In the genomic region with DNA sequence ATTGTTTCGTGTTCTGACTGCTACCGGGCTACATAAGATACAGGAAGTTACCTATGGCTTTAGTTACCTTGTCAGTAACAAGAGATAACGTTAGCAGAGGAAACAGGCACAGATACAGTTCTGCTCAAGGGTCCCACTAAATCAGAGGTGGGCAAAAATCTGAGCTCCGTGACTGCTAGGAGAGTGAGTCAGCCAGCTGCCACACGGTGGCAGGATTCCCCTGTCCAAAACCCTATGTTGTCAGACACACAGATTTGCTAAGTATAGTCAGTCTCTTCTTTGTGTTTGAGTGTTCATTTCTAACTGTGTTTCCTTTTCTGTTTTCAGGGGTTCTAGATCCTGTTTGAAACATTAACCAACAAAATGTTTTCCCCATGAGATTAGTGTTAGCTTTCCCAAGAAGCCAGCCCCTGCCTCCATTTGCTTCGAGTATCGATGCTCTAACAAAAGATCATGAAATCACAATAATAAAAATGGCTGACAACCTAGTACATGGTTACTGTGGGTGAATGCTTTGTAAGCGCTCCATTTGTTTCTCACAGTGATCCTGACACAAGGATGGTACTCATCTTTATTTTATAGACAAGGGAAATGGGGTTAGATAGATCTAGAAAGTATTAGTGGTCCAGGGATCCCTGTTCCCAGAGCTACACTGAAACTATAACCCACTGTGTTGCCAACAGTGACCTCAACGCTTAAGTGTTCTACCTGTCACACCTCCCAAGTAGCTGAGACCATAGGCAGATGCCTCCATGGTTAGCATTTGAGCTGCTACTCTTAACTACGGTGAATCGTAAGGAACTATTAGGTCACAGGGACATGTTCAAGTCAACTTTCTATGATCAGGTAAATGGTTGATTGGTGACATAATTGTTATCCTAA, we compare ENCODE assay signal across 8 mouse cellular contexts. TPM values are rescaled to one million over a fixed set of nuclear protein-coding genes. Genes with fewer than 3 reads are reported as not detected.
DNase-seq lines count a peak whose midpoint lies in the region; ATAC-seq and TF ChIP-seq lines count a peak whose summit lies in the region.

No protein-coding gene starts in this region.

- TF ChIP-seq RAD21 in MEL (IDR thresholded peaks at IDR 0.05; ENCODE audit: low read depth, low read length): peak; percentile 86

- H3K27me3 ChIP-seq in MEL (ENCODE audit: control insufficient read depth in 1 of 2, insufficient read depth in 2 of 2, low read length in 2 of 2): no peaks in the 10 kb centered on the region
- no peaks in the 10 kb centered on the region for H3K27me3 ChIP-seq in forebrain, embryonic 10.5 days (ENCODE audit: poor library complexity, severe bottlenecking)
- H3K27me3 ChIP-seq in hindbrain, embryonic 13.5 days: no peaks in the 10 kb centered on the region
- no peaks in the 10 kb centered on the region for H3K27me3 ChIP-seq in stomach, postnatal 0 days (ENCODE audit: control insufficient read depth, insufficient read depth, low read length)

- H3K79me2 ChIP-seq in MEL (ENCODE audit: control insufficient read depth, insufficient read depth, low read length, poor library complexity): no peaks in the 10 kb centered on the region

- 0 out of 4 replicates have a peak, but pooled peaks cover 0 to 6% of the 10 kb centered on the region in 2 experiments for H3K4me1 ChIP-seq in MEL (ENCODE audit: control insufficient read depth in 1 of 2, insufficient read depth in 2 of 2, low read length in 2 of 2)
- no peaks in the 10 kb centered on the region for H3K4me1 ChIP-seq in forebrain, embryonic 10.5 days
- H3K4me1 ChIP-seq in hindbrain, embryonic 13.5 days (replicated peaks): no peaks in the 10 kb centered on the region
- H3K4me1 ChIP-seq in stomach, postnatal 0 days (replicated peaks; ENCODE audit: control insufficient read depth, insufficient read depth): no peaks in the 10 kb centered on the region

- no peak for TF ChIP-seq POLR2A in MEL (IDR thresholded peaks at IDR 0.05; ENCODE audit: control insufficient read depth in 1 of 2, insufficient read depth in 1 of 2, low read depth in 1 of 2, low read length in 2 of 2, poor library complexity in 1 of 2)

- H3K9ac ChIP-seq in MEL (ENCODE audit: control insufficient read depth, low read depth, low read length, poor library complexity, severe bottlenecking): no peak overlapping the region
- H3K9ac ChIP-seq in hindbrain, embryonic 13.5 days: no peak overlapping the region
- H3K9ac ChIP-seq in stomach, postnatal 0 days (ENCODE audit: low read length): no peak overlapping the region

- no peak for TF ChIP-seq EP300 in MEL (IDR thresholded peaks at IDR 0.05; ENCODE audit: low read depth in 1 of 2, low read length in 2 of 2)
- TF ChIP-seq EP300 in stomach, postnatal 0 days (optimal IDR thresholded peaks at IDR 0.05): no peak

- no peak overlapping the region for H3K4me2 ChIP-seq in hindbrain, embryonic 13.5 days
- no peak overlapping the region for H3K4me2 ChIP-seq in stomach, postnatal 0 days (replicated peaks; ENCODE audit: low read depth)

- peak; percentile 91 for ATAC-seq in hindbrain, embryonic 13.5 days (ENCODE audit: low FRiP score)
- peak; percentile 71 for ATAC-seq in stomach, postnatal 0 days (ENCODE audit: low FRiP score, low TSS enrichment)

- no peak overlapping the region for H3K27ac ChIP-seq in MEL (ENCODE audit: control insufficient read depth, low read depth, low read length)
- no peak overlapping the region for H3K27ac ChIP-seq in forebrain, embryonic 10.5 days
- no peak overlapping the region for H3K27ac ChIP-seq in hindbrain, embryonic 13.5 days
- H3K27ac ChIP-seq in stomach, postnatal 0 days (replicated peaks): no peak overlapping the region

- H3K4me3 ChIP-seq in MEL (ENCODE audit: control insufficient read depth in 1 of 2, insufficient read depth in 1 of 2, low read depth in 2 of 2, low read length in 2 of 2): no peak overlapping the region
- no peak overlapping the region for H3K4me3 ChIP-seq in forebrain, embryonic 10.5 days
- no peak overlapping the region for H3K4me3 ChIP-seq in hindbrain, embryonic 13.5 days
- no peak overlapping the region for H3K4me3 ChIP-seq in stomach, postnatal 0 days (ENCODE audit: low read depth, low read length)

- no peaks in the 10 kb centered on the region for H3K9me3 ChIP-seq in MEL (replicated peaks; ENCODE audit: insufficient read depth, low read length)
- no peaks in the 10 kb centered on the region for H3K9me3 ChIP-seq in forebrain, embryonic 10.5 days
- H3K9me3 ChIP-seq in hindbrain, embryonic 13.5 days: no peaks in the 10 kb centered on the region
- H3K9me3 ChIP-seq in stomach, postnatal 0 days (ENCODE audit: control insufficient read depth, low read length): no peaks in the 10 kb centered on the region

- peak; percentile 21 to 40 for DNase-seq in adrenal gland, adult 18-20 months (ENCODE audit: low spot score in 2 of 2)
- DNase-seq in adrenal gland, adult 8-10 months: no peak
- DNase-seq in MEL (ENCODE audit: low read depth, low spot score): peak; percentile 66
- peak; percentile 52 for DNase-seq in forebrain, embryonic 10.5 days (ENCODE audit: extremely low spot score, low spot score)
- DNase-seq in layer of hippocampus, adult 9-11 months: peak; percentile 25
- DNase-seq in mesoderm, embryonic 11.5 days (ENCODE audit: low read depth, low spot score): peak; percentile 73
- peak; percentile 55 for DNase-seq in stomach, postnatal 0 days (ENCODE audit: low spot score)

- TF ChIP-seq CTCF in MEL (IDR thresholded peaks at IDR 0.05 in 2 of 3, conservative IDR thresholded peaks at IDR 0.05 in 1 of 3; ENCODE audit: control insufficient read depth in 1 of 3, insufficient read depth in 1 of 3, low read depth in 2 of 3, low read length in 3 of 3, poor library complexity in 1 of 3, severe bottlenecking in 1 of 3): peak; percentile 72 to 91 (median 90)
- peak; percentile 89 for TF ChIP-seq CTCF in stomach, postnatal 0 days (IDR thresholded peaks at IDR 0.05; ENCODE audit: low read depth)

- 60% methylated on average over 11 of the region's 11 CpGs for WGBS in forebrain, embryonic 10.5 days
- 64% methylated on average over 11 of the region's 11 CpGs for WGBS in hindbrain, embryonic 13.5 days
- WGBS in stomach, postnatal 0 days: 51% methylated on average over 11 of the region's 11 CpGs

- H3K36me3 ChIP-seq in MEL (ENCODE audit: control insufficient read depth in 1 of 2, insufficient read depth in 2 of 2, low read length in 2 of 2): peaks cover 0 to 18% of the 10 kb centered on the region in 2 experiments; a peak in 2 of 4 replicates
- peaks cover 4% of the 10 kb centered on the region for H3K36me3 ChIP-seq in forebrain, embryonic 10.5 days (replicated peaks)
- H3K36me3 ChIP-seq in hindbrain, embryonic 13.5 days: peaks cover 4% of the 10 kb centered on the region
- H3K36me3 ChIP-seq in stomach, postnatal 0 days (ENCODE audit: control insufficient read depth, insufficient read depth, low read length): no peaks in the 10 kb centered on the region

TF ChIP-seq in MEL, 35 proteins besides CTCF, POLR2A, EP300 and RAD21 (continues in another document):
- no peak for TF ChIP-seq POLR2AphosphoS2 (IDR thresholded peaks at IDR 0.05; ENCODE audit: low read length)
- peak; percentile 50; the same call in 1 of the 2 replicates for TF ChIP-seq ZC3H11A (IDR thresholded peaks at IDR 0.05; ENCODE audit: low read depth, low read length)
- TF ChIP-seq TAL1 (IDR thresholded peaks at IDR 0.05; ENCODE audit: low read length): no peak
- TF ChIP-seq MAZ (IDR thresholded peaks at IDR 0.05; ENCODE audit: low read depth, low read length): no peak
- TF ChIP-seq SMC3 (IDR thresholded peaks at IDR 0.05; ENCODE audit: low read depth, low read length): peak; percentile 77
- TF ChIP-seq CHD1 (IDR thresholded peaks at IDR 0.05; ENCODE audit: low read depth, low read length): no peak

RNA-seq across cellular contexts. Expression of gene Rad1, which starts 15.3 kb away (rescaled TPM):
- 10 to 100 TPM; 12.0 to 15.3 TPM for total RNA-seq in adrenal gland, adult 18-20 months (2021)
- total RNA-seq in adrenal gland, adult 8-10 months (2022): 10 to 100 TPM; 14.3 to 21.8 (median 16.8) TPM
- 45.7 and 47.0 TPM in 2 replicates for total RNA-seq in MEL (2012; rRNA removed)
- 10 to 100 TPM in 1 of 2 experiments, not detected in 1; 34.6 TPM for polyA plus RNA-seq in MEL (2012; ENCODE audit: insufficient read depth in 1 of 2, insufficient read length in 2 of 2, low read depth in 1 of 2, low replicate concordance in 2 of 2, missing spikeins in 1 of 2)
- polyA plus RNA-seq in forebrain, embryonic 10.5 days (2016; fragmentation: Nextera tagmentation; extraction: Ambion mirVana): 54.2 and 58.2 TPM in 2 replicates
- polyA plus RNA-seq in hindbrain, embryonic 13.5 days (2015; fragmentation: Nextera tagmentation; extraction: Ambion mirVana): 26.0 and 29.4 TPM in 2 replicates
- 15.1 and 16.0 TPM in 2 replicates for polyA plus RNA-seq in stomach, postnatal 0 days (2015; fragmentation: Nextera tagmentation; extraction: Ambion mirVana)

RNA-seq across cellular contexts. Expression of gene Brix1, which starts 15.3 kb away (rescaled TPM):
- total RNA-seq in adrenal gland, adult 18-20 months (2021): 10 to 100 TPM; 49.7 to 51.4 TPM
- total RNA-seq in adrenal gland, adult 8-10 months (2022): 10 to 100 TPM; 42.7 to 57.4 (median 48.8) TPM
- 57.5 and 66.6 TPM in 2 replicates for total RNA-seq in MEL (2012; rRNA removed)
- 100 to 1,000 TPM in 1 of 2 experiments, 10 to 100 TPM in 1; 72.9 to 319 TPM for polyA plus RNA-seq in MEL (2012; ENCODE audit: insufficient read depth in 1 of 2, insufficient read length in 2 of 2, low read depth in 1 of 2, low replicate concordance in 2 of 2, missing spikeins in 1 of 2)
- polyA plus RNA-seq in forebrain, embryonic 10.5 days (2016; fragmentation: Nextera tagmentation; extraction: Ambion mirVana): 131 and 137 TPM in 2 replicates
- 64.9 and 70.0 TPM in 2 replicates for polyA plus RNA-seq in hindbrain, embryonic 13.5 days (2015; fragmentation: Nextera tagmentation; extraction: Ambion mirVana)
- polyA plus RNA-seq in stomach, postnatal 0 days (2015; fragmentation: Nextera tagmentation; extraction: Ambion mirVana): 85.2 and 86.1 TPM in 2 replicates

RNA-seq across cellular contexts. Expression of gene Dnajc21, which starts 30.8 kb away (rescaled TPM):
- 10 to 100 TPM; 43.6 to 44.8 TPM for total RNA-seq in adrenal gland, adult 18-20 months (2021)
- total RNA-seq in adrenal gland, adult 8-10 months (2022): 10 to 100 TPM; 26.4 to 36.0 (median 30.5) TPM
- total RNA-seq in MEL (2012; rRNA removed): 40.8 and 44.0 TPM in 2 replicates
- polyA plus RNA-seq in MEL (2012; ENCODE audit: insufficient read depth in 1 of 2, insufficient read length in 2 of 2, low read depth in 1 of 2, low replicate concordance in 2 of 2, missing spikeins in 1 of 2): 100 to 1,000 TPM in 1 of 2 experiments, 10 to 100 TPM in 1; 83.6 to 136 TPM
- 11.3 and 12.2 TPM in 2 replicates for polyA plus RNA-seq in forebrain, embryonic 10.5 days (2016; fragmentation: Nextera tagmentation; extraction: Ambion mirVana)
- polyA plus RNA-seq in hindbrain, embryonic 13.5 days (2015; fragmentation: Nextera tagmentation; extraction: Ambion mirVana): 7.8 and 9.0 TPM in 2 replicates
- polyA plus RNA-seq in stomach, postnatal 0 days (2015; fragmentation: Nextera tagmentation; extraction: Ambion mirVana): 11.8 and 14.0 TPM in 2 replicates

RNA-seq across cellular contexts. Expression of gene Ttc23l, which starts 57.4 kb away (rescaled TPM):
- not detected for total RNA-seq in adrenal gland, adult 18-20 months (2021)
- total RNA-seq in adrenal gland, adult 8-10 months (2022): not detected
- not detected in 2 replicates for total RNA-seq in MEL (2012; rRNA removed)
- not detected for polyA plus RNA-seq in MEL (2012; ENCODE audit: insufficient read depth in 1 of 2, insufficient read length in 2 of 2, low read depth in 1 of 2, low replicate concordance in 2 of 2, missing spikeins in 1 of 2)
- not detected in 2 replicates for polyA plus RNA-seq in forebrain, embryonic 10.5 days (2016; fragmentation: Nextera tagmentation; extraction: Ambion mirVana)
- polyA plus RNA-seq in hindbrain, embryonic 13.5 days (2015; fragmentation: Nextera tagmentation; extraction: Ambion mirVana): not detected in 2 replicates
- polyA plus RNA-seq in stomach, postnatal 0 days (2015; fragmentation: Nextera tagmentation; extraction: Ambion mirVana): not detected in 2 replicates
